Mouse (Mus musculus) stomach, embryonic 14.5 days (tissue): Measurements from ENCODE around the gene Vpreb2. TPM values are rescaled to one million over a fixed set of nuclear protein-coding genes. Genes with fewer than 3 reads are reported as not detected.
"Not testable (repeated sequence)": the region's sequence is repeated elsewhere in the genome, so short reads cannot be mapped to it uniquely, and the experiment has no call there.

Experiments used
- ATAC-seq: fragments of 200-750 bp; cut with Nextera tagmentation; 2 replicates; pipeline ENCODE4 v1.8.0; 2017; ENCODE audit warnings: low read depth, moderate TSS enrichment; ENCODE audit not compliant: insufficient number of reproducible peaks, insufficient read depth, low FRiP score
- H3K27ac ChIP-seq: fragments of 300-500 bp; sonication (generic); 2 replicates; pipeline ENCODE4 v1.5.1; 2014; ENCODE audit warnings: mild to moderate bottlenecking, low read length, moderate library complexity, mixed read lengths
- H3K27me3 ChIP-seq: fragments of 300-500 bp; sonication (generic); 2 replicates; pipeline ENCODE4 v1.6.1; 2014; ENCODE audit warnings: low read length, control low read depth, mixed read lengths; ENCODE audit not compliant: control insufficient read depth, insufficient read depth
- H3K36me3 ChIP-seq: fragments of 300-500 bp; sonication (generic); 2 replicates; pipeline ENCODE4 v1.6.1; 2014; ENCODE audit warnings: mild to moderate bottlenecking, control low read depth, low read length, moderate library complexity, mixed read lengths; ENCODE audit not compliant: control insufficient read depth, insufficient read depth
- H3K4me1 ChIP-seq: fragments of 300-500 bp; sonication (generic); 2 replicates; pipeline ENCODE4 v1.6.1; 2014; ENCODE audit warnings: low read length, control low read depth, mixed read lengths; ENCODE audit not compliant: control insufficient read depth, insufficient read depth
- H3K4me2 ChIP-seq: fragments of 300-500 bp; sonication (generic); replicated peaks from 2 replicates; pipeline ENCODE4 v1.6.1; 2014; ENCODE audit warnings: low read depth, low read length, control low read depth
- H3K4me3 ChIP-seq: fragments of 300-500 bp; sonication (generic); 2 replicates; pipeline ENCODE4 v1.5.1; 2014; ENCODE audit warnings: low read depth, low read length, control low read depth
- H3K9ac ChIP-seq: fragments of 300-500 bp; sonication (generic); replicated peaks from 2 replicates; pipeline ENCODE4 v1.6.1; 2014; ENCODE audit warnings: low read depth, mild to moderate bottlenecking, control low read depth, low read length, moderate library complexity, mixed read lengths
- H3K9me3 ChIP-seq: fragments of 300-500 bp; sonication (generic); 2 replicates; pipeline ENCODE4 v1.6.1; 2016; ENCODE audit warnings: low read depth, low read length, control low read depth; ENCODE audit not compliant: control insufficient read depth
- WGBS: fragments of 180-500 bp; shearing (Covaris S2); extraction: QIAGEN DNeasy Blood & Tissue Kit; methylation state at CpG from one replicate; pipeline ENCODE4 v1.1.7; 2014; 5-methylcytosine and 5-hydroxymethylcytosine counted together
- polyA plus RNA-seq: library from polyadenylated mRNA; unstranded; fragments of >200 nt; fragmentation: Nextera tagmentation; extraction: Ambion mirVana; gene quantifications from 2 replicates; pipeline ENCODE4 v1.2.1, GENCODE M21; 2014

Gene Vpreb2
- polyA plus RNA-seq, 1 experiment from 2014 or later = not detected

DNA sequence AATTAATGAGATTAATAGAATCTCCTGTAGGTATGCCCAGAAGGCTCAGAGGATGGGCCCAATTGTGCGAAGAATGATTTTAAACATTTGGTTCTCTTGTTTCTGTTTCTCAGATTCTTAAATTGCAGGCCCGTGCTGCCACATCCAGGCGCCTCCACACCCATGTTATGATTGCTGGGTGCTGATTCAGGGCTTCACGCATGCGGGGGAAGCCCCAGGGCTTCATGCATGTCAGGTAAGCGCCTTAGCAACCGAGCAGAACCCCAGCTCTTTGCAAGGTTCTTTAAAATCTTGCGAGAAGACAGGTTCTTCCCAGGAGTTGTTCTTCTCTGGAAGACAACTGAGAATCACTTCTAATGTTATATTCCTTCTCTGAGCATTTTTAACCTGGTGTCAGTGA, 36.8 kb upstream of the Vpreb2 start:
- no peak overlapping the region for H3K9ac ChIP-seq
- no peak overlapping the region for H3K4me3 ChIP-seq
- H3K27me3 ChIP-seq = no peaks in the 10 kb centered on the region
- no peak overlapping the region for H3K4me2 ChIP-seq
- H3K9me3 ChIP-seq = no peaks in the 10 kb centered on the region
- 55% methylated on average over 8 of the region's 8 CpGs for WGBS
- no peaks in the 10 kb centered on the region for H3K4me1 ChIP-seq
- no peak overlapping the region for H3K27ac ChIP-seq
- ATAC-seq = no peak
- no peaks in the 10 kb centered on the region for H3K36me3 ChIP-seq

DNA sequence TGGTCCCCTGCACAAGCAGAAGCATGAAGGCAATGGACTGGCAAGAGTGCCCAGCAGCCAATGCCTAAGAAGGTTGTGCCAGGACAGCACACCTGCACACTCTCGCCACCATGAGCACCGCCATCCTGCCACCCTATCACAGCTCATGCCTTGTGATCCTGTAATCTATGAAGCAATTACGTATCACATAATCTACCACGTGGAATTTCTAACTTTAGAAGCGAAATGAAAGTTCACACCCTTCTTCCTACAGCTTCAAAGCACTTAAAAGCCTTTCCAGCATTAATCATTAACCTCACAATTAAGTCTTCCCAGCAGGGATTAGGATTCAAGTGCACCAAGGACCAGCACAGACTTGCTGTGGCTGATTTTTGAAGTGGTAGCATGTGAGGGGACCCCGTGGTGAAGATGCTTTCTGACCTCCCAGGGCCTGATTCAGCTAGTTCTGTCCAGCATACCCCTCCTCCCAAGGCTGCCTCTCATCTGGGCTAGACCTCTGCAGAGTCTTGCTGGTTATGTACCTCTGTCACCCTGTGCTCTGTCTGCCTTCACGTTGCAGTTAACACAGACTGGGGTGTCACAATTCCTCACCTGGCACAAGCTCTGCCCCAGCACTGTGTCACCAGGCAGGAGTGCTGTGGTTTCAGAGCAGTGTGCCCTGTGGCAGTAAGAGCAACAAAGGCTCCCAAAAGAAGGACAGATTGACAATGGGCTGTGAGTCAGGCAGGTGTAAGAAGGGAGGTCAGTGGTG, 35.0 kb upstream of the Vpreb2 start:
- H3K4me2 ChIP-seq = no peak overlapping the region
- H3K4me3 ChIP-seq = no peak overlapping the region
- H3K27ac ChIP-seq = no peak overlapping the region
- H3K9ac ChIP-seq = no peak overlapping the region
- WGBS = 48% methylated on average over 7 of the region's 7 CpGs
- H3K4me1 ChIP-seq = no peaks in the 10 kb centered on the region
- H3K36me3 ChIP-seq = no peaks in the 10 kb centered on the region
- no peaks in the 10 kb centered on the region for H3K9me3 ChIP-seq
- no peaks in the 10 kb centered on the region for H3K27me3 ChIP-seq
- ATAC-seq = 0 out of 2 replicates have a peak, but pooled peaks have one; percentile 42

DNA sequence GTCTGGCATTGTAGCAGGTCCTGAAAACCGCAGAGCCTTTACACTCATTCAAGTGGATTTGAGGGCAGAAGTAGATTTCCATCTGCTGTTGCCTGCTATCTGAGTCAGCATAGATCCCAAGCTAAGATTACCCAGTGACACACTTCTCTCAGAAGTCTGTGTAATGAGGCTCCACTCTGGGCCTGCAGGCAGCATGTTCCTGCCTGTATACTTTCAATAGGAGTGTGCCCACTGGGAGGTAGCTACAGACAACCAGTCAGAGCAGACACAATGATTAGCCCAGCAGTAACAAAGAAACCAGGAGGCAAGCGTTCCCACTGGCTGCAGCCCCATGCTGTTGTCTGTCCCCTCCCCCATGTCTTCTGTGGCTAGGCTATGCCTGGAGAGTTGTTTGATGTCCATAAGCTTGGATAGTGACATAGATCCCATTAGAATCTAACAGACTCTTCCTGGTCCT, 30.8 kb upstream of the Vpreb2 start:
- Histone ChIP-seq H3K4me3 (no peak overlapping the region), H3K36me3 (no peaks in the 10 kb centered on the region), H3K27ac (no peak overlapping the region), H3K9ac (no peak overlapping the region), H3K4me1 (no peaks in the 10 kb centered on the region), H3K27me3 (no peaks in the 10 kb centered on the region), H3K9me3 (no peaks in the 10 kb centered on the region), H3K4me2 (no peak overlapping the region)
- no peak for ATAC-seq
- WGBS = 38% methylated on average over 2 of the region's 2 CpGs

DNA sequence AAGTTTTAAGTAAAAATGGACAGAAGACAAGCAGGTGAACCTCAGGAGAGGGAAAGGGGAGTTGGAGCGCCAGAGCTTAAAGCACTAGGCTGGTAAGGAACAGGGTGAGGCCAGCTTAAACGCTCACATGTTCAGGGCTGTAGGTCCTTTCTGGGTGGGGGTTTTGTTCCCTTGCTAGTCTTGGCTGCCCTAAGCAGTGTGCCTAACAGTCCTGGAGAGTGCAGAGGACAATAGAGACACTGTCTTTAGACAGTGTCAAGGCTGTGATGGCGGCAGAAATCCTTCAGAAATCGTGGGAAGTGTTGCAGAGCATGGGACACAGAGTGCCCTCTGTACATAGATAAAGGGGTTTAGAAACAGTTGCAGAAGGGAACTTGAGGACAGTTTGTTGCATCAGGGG, 30.2 kb upstream of the Vpreb2 start:
- no peak overlapping the region for H3K27ac ChIP-seq
- H3K4me2 ChIP-seq = no peak overlapping the region
- WGBS = 68% methylated on average over 4 of the region's 4 CpGs
- ATAC-seq = no peak
- no peak overlapping the region for H3K9ac ChIP-seq
- H3K27me3 ChIP-seq = no peaks in the 10 kb centered on the region
- H3K9me3 ChIP-seq = no peaks in the 10 kb centered on the region
- no peaks in the 10 kb centered on the region for H3K36me3 ChIP-seq
- H3K4me1 ChIP-seq = no peaks in the 10 kb centered on the region
- no peak overlapping the region for H3K4me3 ChIP-seq

DNA sequence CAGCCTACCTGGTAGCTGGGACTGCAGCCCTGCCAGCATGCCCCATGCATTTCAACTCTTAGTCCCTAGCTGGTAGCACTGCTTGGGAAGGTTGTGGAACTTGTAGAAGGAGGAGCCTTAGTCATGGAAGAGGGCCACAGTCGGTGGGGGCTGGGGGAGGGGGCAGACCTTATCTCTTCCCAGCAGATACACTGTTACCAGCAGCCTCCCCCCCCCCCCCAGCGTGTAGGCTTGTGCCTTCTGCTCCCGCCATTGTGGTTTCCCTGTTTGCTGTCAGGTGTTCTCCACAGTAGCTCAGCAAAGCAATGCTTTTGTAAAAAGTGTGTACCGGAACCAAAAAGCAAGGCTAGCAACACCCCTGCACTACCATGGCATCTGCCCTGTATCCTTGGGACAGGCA, 28.6 kb upstream of the Vpreb2 start:
- Histone ChIP-seq H3K9me3 (no peaks in the 10 kb centered on the region), H3K4me3 (no peak overlapping the region), H3K27ac (no peak overlapping the region), H3K36me3 (no peaks in the 10 kb centered on the region), H3K4me1 (no peaks in the 10 kb centered on the region), H3K4me2 (no peak overlapping the region), H3K9ac (no peak overlapping the region), H3K27me3 (no peaks in the 10 kb centered on the region)
- ATAC-seq = no peak
- 84% methylated on average over 4 of the region's 4 CpGs for WGBS

DNA sequence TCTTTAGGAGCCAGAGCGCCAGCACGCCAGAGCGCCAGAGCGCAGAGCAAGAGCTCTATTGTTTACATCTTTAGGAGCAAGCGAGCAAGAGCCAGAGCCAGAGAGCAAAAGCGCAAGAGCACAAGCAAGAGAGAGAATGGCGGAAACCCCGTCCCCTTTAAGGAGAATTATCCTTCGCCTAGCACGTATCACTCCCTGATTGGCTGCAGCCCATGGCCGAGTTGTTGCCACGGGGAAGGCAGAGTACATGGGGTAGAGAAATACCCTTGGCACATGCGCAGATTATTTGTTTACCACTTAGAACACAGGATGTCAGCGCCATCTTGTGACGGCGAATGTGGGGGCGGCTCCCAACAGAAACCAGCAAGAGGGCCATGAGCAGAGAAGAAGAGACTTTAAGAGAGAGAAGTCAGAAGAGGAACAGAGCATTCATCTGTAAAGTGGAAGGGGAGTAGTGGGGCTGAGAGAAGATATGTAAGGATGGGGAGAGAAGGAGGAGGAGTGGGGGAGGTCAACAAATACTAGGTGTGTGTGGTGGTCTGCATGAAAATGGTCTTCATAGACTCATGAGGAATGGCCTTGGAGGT, 24.1 kb upstream of the Vpreb2 start:
- not testable (repeated sequence) for H3K27ac ChIP-seq, H3K9ac ChIP-seq, H3K4me3 ChIP-seq, H3K27me3 ChIP-seq, H3K9me3 ChIP-seq, H3K4me2 ChIP-seq, ATAC-seq, H3K4me1 ChIP-seq, H3K36me3 ChIP-seq
- 96% methylated on average over 16 of the region's 17 CpGs for WGBS

DNA sequence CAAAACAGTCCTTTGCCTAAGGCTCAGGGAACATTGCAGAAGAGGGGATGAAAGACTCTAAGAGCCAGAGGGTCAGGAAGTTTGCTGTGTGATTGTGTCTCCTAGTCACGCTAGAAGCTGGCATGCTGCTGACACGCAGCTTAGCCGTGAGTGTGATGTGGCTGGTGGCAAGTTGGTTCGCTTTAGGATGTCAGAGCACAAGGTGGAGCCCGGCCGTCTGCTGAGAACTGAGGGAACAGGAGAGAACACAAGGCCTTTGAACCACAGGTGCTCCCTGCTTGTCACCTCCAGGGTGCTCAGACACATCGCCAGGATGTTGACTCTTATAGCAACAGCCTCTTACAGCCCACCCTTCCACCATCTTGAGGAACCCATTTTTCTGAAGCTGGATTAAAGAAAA, 18.1 kb upstream of the Vpreb2 start:
- ATAC-seq = no peak
- Histone ChIP-seq H3K36me3 (no peaks in the 10 kb centered on the region), H3K9ac (no peak overlapping the region), H3K27ac (no peak overlapping the region), H3K4me2 (no peak overlapping the region), H3K4me1 (no peaks in the 10 kb centered on the region), H3K27me3 (no peaks in the 10 kb centered on the region), H3K4me3 (no peak overlapping the region), H3K9me3 (no peaks in the 10 kb centered on the region)
- WGBS = 78% methylated on average over 7 of the region's 7 CpGs

DNA sequence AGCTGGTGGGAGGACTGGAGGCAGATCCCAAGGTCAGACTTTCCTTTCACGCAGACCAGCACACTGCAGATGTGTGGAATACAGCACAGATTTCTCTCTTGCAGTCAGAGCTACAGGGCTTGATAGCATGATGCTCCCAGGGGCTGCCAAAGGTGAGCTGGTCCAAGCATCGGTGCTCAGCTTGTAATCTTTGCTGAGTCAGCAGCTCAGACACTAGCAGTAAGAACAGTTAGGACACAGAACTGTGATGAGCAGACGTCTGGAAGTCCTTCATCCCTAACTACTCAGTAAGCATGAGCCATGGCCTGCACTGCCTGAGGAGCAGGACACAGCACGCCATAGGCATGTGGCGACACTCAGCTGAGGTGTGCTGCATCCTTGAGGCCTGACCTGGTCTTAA, 8.4 kb upstream of the Vpreb2 start:
- no peak overlapping the region for H3K4me2 ChIP-seq
- H3K27ac ChIP-seq = no peak overlapping the region
- WGBS = 70% methylated on average over 5 of the region's 5 CpGs
- no peak for ATAC-seq
- no peaks in the 10 kb centered on the region for H3K9me3 ChIP-seq
- no peak overlapping the region for H3K9ac ChIP-seq
- H3K27me3 ChIP-seq = no peaks in the 10 kb centered on the region
- no peaks in the 10 kb centered on the region for H3K36me3 ChIP-seq
- no peaks in the 10 kb centered on the region for H3K4me1 ChIP-seq
- no peak overlapping the region for H3K4me3 ChIP-seq

DNA sequence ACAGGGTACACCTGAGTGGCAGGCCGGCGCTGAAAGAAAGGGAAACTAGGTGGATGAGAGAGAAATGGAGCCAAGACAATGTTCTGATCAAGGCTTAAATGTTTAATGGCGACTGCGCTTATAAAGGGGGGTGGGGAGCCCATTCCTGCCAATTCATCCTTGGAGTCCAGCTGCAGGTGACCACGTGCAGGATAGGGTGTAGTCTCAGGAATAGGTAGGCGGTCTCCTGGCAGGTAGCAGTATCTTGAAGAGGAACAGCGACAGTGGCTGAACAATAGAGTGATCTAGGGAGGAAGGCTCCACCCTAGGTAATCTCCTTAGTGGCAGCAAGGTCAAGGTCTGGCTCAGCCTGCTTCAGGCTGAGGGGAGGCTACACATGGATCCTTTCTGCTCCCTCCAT, 2.4 kb upstream of the Vpreb2 start:
- not testable (repeated sequence) for ATAC-seq, H3K27me3 ChIP-seq, H3K4me2 ChIP-seq, H3K27ac ChIP-seq, H3K9ac ChIP-seq, H3K36me3 ChIP-seq, H3K9me3 ChIP-seq, H3K4me1 ChIP-seq, H3K4me3 ChIP-seq
- WGBS = 67% methylated on average over 7 of the region's 7 CpGs
